Comparison of ENCODE assay signal across 27 mouse cellular contexts in genomic region chr4:140691481-140691880, GRCm38 (mm10). TPM values are rescaled to one million over a fixed set of nuclear protein-coding genes. Genes with fewer than 3 reads are reported as not detected.
A peak's percentile ranks its signal among the peaks of the same experiment; 100 is the strongest.
DNase-seq lines count a peak whose midpoint lies in the region; ATAC-seq and TF ChIP-seq lines count a peak whose summit lies in the region.
"Had no signal": no experiment of that assay in that cellular context is flagged by ENCODE, and none has a peak within 500 bp of the region (broad histone marks: within the 10 kb centered on the region; RNA-seq: fewer than 3 reads in every experiment).

No protein-coding gene starts in this region.

- H3K79me2 ChIP-seq in MEL (ENCODE audit: control insufficient read depth, insufficient read depth, low read length, poor library complexity) = no peaks in the 10 kb centered on the region

- no peak; a peak in 1 of 4 replicates for TF ChIP-seq POLR2A in MEL (IDR thresholded peaks at IDR 0.05; ENCODE audit: control insufficient read depth in 1 of 2, insufficient read depth in 1 of 2, low read depth in 1 of 2, low read length in 2 of 2, poor library complexity in 1 of 2)

- peaks cover 96% of the 10 kb centered on the region for H3K4me1 ChIP-seq in liver, embryonic 12.5 days
- peaks cover 28% of the 10 kb centered on the region for H3K4me1 ChIP-seq in liver, postnatal 0 days (ENCODE audit: insufficient read depth)
- H3K4me1 ChIP-seq in E14TG2a.4 (replicated peaks; ENCODE audit: low read depth, low read length) (peaks cover 56% of the 10 kb centered on the region), MEL (ENCODE audit: control insufficient read depth in 1 of 2, insufficient read depth in 2 of 2, low read length in 2 of 2) (peaks cover 15 to 49% of the 10 kb centered on the region in 2 experiments)
- H3K4me1 ChIP-seq: embryonic facial prominence, embryonic 12.5 days; forebrain, embryonic 13.5 days had no signal

- no peaks in the 10 kb centered on the region for H3K36me3 ChIP-seq in liver, embryonic 12.5 days
- H3K36me3 ChIP-seq in liver, postnatal 0 days (replicated peaks; ENCODE audit: insufficient read depth, low read length) = no peaks in the 10 kb centered on the region
- H3K36me3 ChIP-seq in E14TG2a.4 (ENCODE audit: insufficient read depth, low read length) (no peaks in the 10 kb centered on the region), MEL (ENCODE audit: control insufficient read depth in 1 of 2, insufficient read depth in 2 of 2, low read length in 2 of 2) (peaks cover 0 to 37% of the 10 kb centered on the region in 2 experiments; a peak in 2 of 4 replicates)
- H3K36me3 ChIP-seq: embryonic facial prominence, embryonic 12.5 days; G1E; heart, embryonic 12.5 days had no signal

- H3K4me3 ChIP-seq in liver, embryonic 12.5 days = no peak overlapping the region
- H3K4me3 ChIP-seq in liver, postnatal 0 days (ENCODE audit: low read depth, low read length) = no peak overlapping the region
- peak overlapping the region; percentile 67; the same call in 1 of the 2 replicates for H3K4me3 ChIP-seq in E14TG2a.4 (replicated peaks; ENCODE audit: low read length)
- no peak overlapping the region for H3K4me3 ChIP-seq in MEL (ENCODE audit: control insufficient read depth in 1 of 2, insufficient read depth in 1 of 2, low read depth in 2 of 2, low read length in 2 of 2)
- H3K4me3 ChIP-seq: embryonic facial prominence, embryonic 12.5 days; forebrain, embryonic 13.5 days; gastrocnemius, adult 2 months; heart, embryonic 12.5 days had no signal

- no peaks in the 10 kb centered on the region for H3K9me3 ChIP-seq in liver, embryonic 12.5 days (replicated peaks)
- H3K9me3 ChIP-seq in liver, postnatal 0 days (ENCODE audit: low read length) = no peaks in the 10 kb centered on the region
- no peaks in the 10 kb centered on the region for H3K9me3 ChIP-seq in E14TG2a.4 (ENCODE audit: low read length)
- no peaks in the 10 kb centered on the region for H3K9me3 ChIP-seq in MEL (replicated peaks; ENCODE audit: insufficient read depth, low read length)
- H3K9me3 ChIP-seq: embryonic facial prominence, embryonic 12.5 days; forebrain, embryonic 13.5 days; G1E; heart, embryonic 12.5 days had no signal

- H3K4me2 ChIP-seq in liver, embryonic 12.5 days = peak overlapping the region; percentile 61; the same call in 1 of the 2 replicates
- no peak overlapping the region for H3K4me2 ChIP-seq in liver, postnatal 0 days (ENCODE audit: low read depth, low read length)
- H3K4me2 ChIP-seq: embryonic facial prominence, embryonic 12.5 days; forebrain, embryonic 13.5 days; heart, embryonic 12.5 days had no signal

- WGBS in liver, embryonic 12.5 days (ENCODE audit: insufficient replicate concordance) = 32% methylated on average over 7 of the region's 7 CpGs
- 50% methylated on average over 7 of the region's 7 CpGs for WGBS in liver, postnatal 0 days (ENCODE audit: insufficient replicate concordance)

- no peak for TF ChIP-seq RAD21 in MEL (IDR thresholded peaks at IDR 0.05; ENCODE audit: low read depth, low read length)

- no peak for TF ChIP-seq EP300 in liver, postnatal 0 days (IDR thresholded peaks at IDR 0.05; ENCODE audit: low read depth)
- TF ChIP-seq EP300 in MEL (IDR thresholded peaks at IDR 0.05; ENCODE audit: low read depth in 1 of 2, low read length in 2 of 2) = no peak

- no peak for TF ChIP-seq CTCF in liver, postnatal 0 days (IDR thresholded peaks at IDR 0.05; ENCODE audit: low read depth)
- TF ChIP-seq CTCF in E14TG2a.4 (conservative IDR thresholded peaks at IDR 0.05; ENCODE audit: low read length) (no peak), MEL (IDR thresholded peaks at IDR 0.05 in 2 of 3, conservative IDR thresholded peaks at IDR 0.05 in 1 of 3; ENCODE audit: control insufficient read depth in 1 of 3, insufficient read depth in 1 of 3, low read depth in 2 of 3, low read length in 3 of 3, poor library complexity in 1 of 3, severe bottlenecking in 1 of 3) (no peak)

- no peak for DNase-seq in liver, postnatal 0 days
- peak; percentile 36 for DNase-seq in A20 (ENCODE audit: low read depth, low spot score)
- DNase-seq in MEL (ENCODE audit: low read depth, low spot score) = peak; percentile 81
- no peak for DNase-seq in lung, postnatal 36 days
- no peak for DNase-seq in ovary, postnatal 10 days (ENCODE audit: low spot score)
- DNase-seq: adrenal gland, postnatal 14 days; B cell, adult 2 months; cerebellum, adult 11-12 months; cerebellum, adult 9-10 months; cerebellum, postnatal 25 days; gastrocnemius, adult 2 months; gastrocnemius, postnatal 25 days had no signal

- ATAC-seq in liver, embryonic 12.5 days = no peak
- ATAC-seq in liver, postnatal 0 days = no peak
- no peak for ATAC-seq in megakaryocyte, adult 5-6 weeks (ENCODE audit: poor library complexity, severe bottlenecking)
- ATAC-seq: activated CD4-positive, CD25-positive, alpha-beta regulatory T cell, adult 4 months; CD4-positive, CD25-positive, alpha-beta regulatory T cell, adult 4 months; forebrain, embryonic 13.5 days; hindbrain, embryonic 16.5 days had no signal

- H3K27ac ChIP-seq in liver, embryonic 12.5 days = peak overlapping the region; percentile 76
- no peak overlapping the region for H3K27ac ChIP-seq in liver, postnatal 0 days (ENCODE audit: low read depth)
- H3K27ac ChIP-seq in MEL (ENCODE audit: control insufficient read depth, low read depth, low read length) = peak overlapping the region; percentile 69
- H3K27ac ChIP-seq: embryonic facial prominence, embryonic 12.5 days; forebrain, embryonic 13.5 days; gastrocnemius, adult 2 months had no signal

- no peaks in the 10 kb centered on the region for H3K27me3 ChIP-seq in liver, embryonic 12.5 days (replicated peaks)
- no peaks in the 10 kb centered on the region for H3K27me3 ChIP-seq in liver, postnatal 0 days (ENCODE audit: insufficient read depth, low read length)
- H3K27me3 ChIP-seq in E14TG2a.4 (ENCODE audit: insufficient read depth, low read length) (no peaks in the 10 kb centered on the region), MEL (ENCODE audit: control insufficient read depth in 1 of 2, insufficient read depth in 2 of 2, low read length in 2 of 2) (no peaks in the 10 kb centered on the region)
- H3K27me3 ChIP-seq: embryonic facial prominence, embryonic 12.5 days; forebrain, embryonic 13.5 days had no signal

- H3K9ac ChIP-seq in liver, embryonic 12.5 days = peak overlapping the region; percentile 13
- H3K9ac ChIP-seq in liver, postnatal 0 days (replicated peaks) = no peak overlapping the region
- peak overlapping the region; percentile 13; the same call in 1 of the 2 replicates for H3K9ac ChIP-seq in MEL (ENCODE audit: control insufficient read depth, low read depth, low read length, poor library complexity, severe bottlenecking)
- H3K9ac ChIP-seq: embryonic facial prominence, embryonic 12.5 days; forebrain, embryonic 13.5 days; heart, embryonic 12.5 days had no signal

TF ChIP-seq in MEL, 35 proteins besides CTCF, POLR2A, EP300 and RAD21:
- TF ChIP-seq BHLHE40 (IDR thresholded peaks at IDR 0.05; ENCODE audit: borderline replicate concordance, low read depth, low read length) = peak; percentile 42; the same call in 1 of the 2 replicates
- TF ChIP-seq MYC (IDR thresholded peaks at IDR 0.05; ENCODE audit: low read depth, low read length) = peak; percentile 91
- TF ChIP-seq ELF1 (IDR thresholded peaks at IDR 0.05; ENCODE audit: low read depth, low read length) = no peak
- peak; percentile 41; the same call in 1 of the 2 replicates for TF ChIP-seq CHD2 (IDR thresholded peaks at IDR 0.05; ENCODE audit: low read length)
- TF ChIP-seq TBP (IDR thresholded peaks at IDR 0.05; ENCODE audit: low read depth, low read length) = peak; percentile 91
- no peak for TF ChIP-seq USF2 (IDR thresholded peaks at IDR 0.05; ENCODE audit: borderline replicate concordance in 1 of 2, insufficient read depth in 1 of 2, low read depth in 1 of 2, low read length in 2 of 2)
- TF ChIP-seq JUND (IDR thresholded peaks at IDR 0.05; ENCODE audit: low read depth, low read length) = no peak
- TF ChIP-seq MXI1 (IDR thresholded peaks at IDR 0.05; ENCODE audit: low read depth, low read length) = peak; percentile 47; the same call in 1 of the 2 replicates
- TF ChIP-seq GABPA (IDR thresholded peaks at IDR 0.05; ENCODE audit: low read depth, low read length) = no peak
- TF ChIP-seq ZKSCAN1 (IDR thresholded peaks at IDR 0.05; ENCODE audit: low read depth, low read length) = no peak
- TF ChIP-seq MAX (IDR thresholded peaks at IDR 0.05; ENCODE audit: low read length) = peak; percentile 70

RNA-seq across cellular contexts. Expression of gene Rcc2, which starts 8.9 kb away (rescaled TPM):
- polyA plus RNA-seq in liver, embryonic 12.5 days (2016; fragmentation: Nextera tagmentation; extraction: Ambion mirVana) = 100 and 102 TPM in 2 replicates
- polyA plus RNA-seq in liver, postnatal 0 days (2015; fragmentation: Nextera tagmentation; extraction: Ambion mirVana) = 15.1 TPM in 2 replicates
- total RNA-seq in MEL (2012; rRNA removed) = 267 and 270 TPM in 2 replicates
- 100 to 1,000 TPM; 254 to 427 TPM for polyA plus RNA-seq in MEL (2012; ENCODE audit: insufficient read depth in 1 of 2, insufficient read length in 2 of 2, low read depth in 1 of 2, low replicate concordance in 2 of 2, missing spikeins in 1 of 2)
- 30.3 and 37.4 TPM in 2 replicates for total RNA-seq in megakaryocyte, adult 5-6 weeks (2015)
- total RNA-seq in megakaryocyte, adult 5-6 weeks (2017) = 50.8 and 57.3 TPM in 2 replicates

RNA-seq across cellular contexts. Expression of gene Arhgef10l, which starts 25.7 kb away (rescaled TPM):
- 3.5 and 3.7 TPM in 2 replicates for polyA plus RNA-seq in liver, embryonic 12.5 days (2016; fragmentation: Nextera tagmentation; extraction: Ambion mirVana)
- polyA plus RNA-seq in liver, postnatal 0 days (2015; fragmentation: Nextera tagmentation; extraction: Ambion mirVana) = 6.3 and 7.6 TPM in 2 replicates
- total RNA-seq in MEL (2012; rRNA removed) = 10.2 and 16.9 TPM in 2 replicates
- 10 to 100 TPM in 1 of 2 experiments, not detected in 1; 26.0 TPM for polyA plus RNA-seq in MEL (2012; ENCODE audit: insufficient read depth in 1 of 2, insufficient read length in 2 of 2, low read depth in 1 of 2, low replicate concordance in 2 of 2, missing spikeins in 1 of 2)
- total RNA-seq in megakaryocyte, adult 5-6 weeks (2015) = 22.8 and 25.3 TPM in 2 replicates
- total RNA-seq in megakaryocyte, adult 5-6 weeks (2017) = 72.2 and 83.3 TPM in 2 replicates
- polyA plus RNA-seq: activated CD4-positive, CD25-positive, alpha-beta regulatory T cell, adult 4 months had no signal

RNA-seq across cellular contexts. Expression of gene Padi6, which starts 51.0 kb away (rescaled TPM):
- polyA plus RNA-seq in liver, embryonic 12.5 days (2016; fragmentation: Nextera tagmentation; extraction: Ambion mirVana) = not detected in 2 replicates
- not detected in 2 replicates for polyA plus RNA-seq in liver, postnatal 0 days (2015; fragmentation: Nextera tagmentation; extraction: Ambion mirVana)
- not detected in 2 replicates for total RNA-seq in MEL (2012; rRNA removed)
- polyA plus RNA-seq in MEL (2012; ENCODE audit: insufficient read depth in 1 of 2, insufficient read length in 2 of 2, low read depth in 1 of 2, low replicate concordance in 2 of 2, missing spikeins in 1 of 2) = not detected
- not detected in 2 replicates for total RNA-seq in megakaryocyte, adult 5-6 weeks (2015)
- not detected in 2 replicates for total RNA-seq in megakaryocyte, adult 5-6 weeks (2017)
- total RNA-seq: adrenal gland, adult 18-20 months; adrenal gland, postnatal 14 days; G1E; gastrocnemius, adult 2 months; gastrocnemius, postnatal 25 days; granulocyte monocyte progenitor cell, adult 5-6 weeks; heart, adult 8-10 months; heart, postnatal 25 days had no signal
- polyA plus RNA-seq: activated CD4-positive, CD25-positive, alpha-beta regulatory T cell, adult 4 months; CD4-positive, CD25-positive, alpha-beta regulatory T cell, adult 4 months; embryonic facial prominence, embryonic 12.5 days; forebrain, embryonic 13.5 days; G1E; heart, embryonic 12.5 days; hindbrain, embryonic 11.5 days; hindbrain, embryonic 16.5 days had no signal

Comparison
In these comparisons a context has a peak if more than half of its experiments do, and no peak if none do; other contexts are left out.
1. DNase-seq: peak in A20 (single experiment) and MEL (single experiment); none in liver, postnatal 0 days (single experiment), lung, postnatal 36 days (single experiment) and ovary, postnatal 10 days (single experiment).